Mouse (Mus musculus) midbrain, embryonic 14.5 days (tissue): Measurements from ENCODE around the gene Nono. TPM values are rescaled to one million over a fixed set of nuclear protein-coding genes. Genes with fewer than 3 reads are reported as not detected.

Experiments
- ATAC-seq: fragments of 200-750 bp; cut with Nextera tagmentation; 2 replicates; pipeline ENCODE4 v1.8.0; 2017; ENCODE audit warnings: moderate number of reproducible peaks, moderate library complexity; ENCODE audit not compliant: low FRiP score, low TSS enrichment
- DNase-seq: peaks from one replicate; pipeline ENCODE4 v3.0.0-alpha.2; 2015
- H3K27ac ChIP-seq: fragments of 300-500 bp; sonication (generic); replicated peaks from 2 replicates; pipeline ENCODE4 v1.5.1; 2014; ENCODE audit warnings: mild to moderate bottlenecking, low read depth, low read length, moderate library complexity
- H3K27me3 ChIP-seq: fragments of 300-500 bp; sonication (generic); 2 replicates; pipeline ENCODE4 v1.6.1; 2014; ENCODE audit warnings: low read length, control low read depth, mixed read lengths; ENCODE audit not compliant: control insufficient read depth, insufficient read depth
- H3K36me3 ChIP-seq: fragments of 300-500 bp; sonication (generic); 2 replicates; pipeline ENCODE4 v1.6.1; 2014; ENCODE audit warnings: low read length, control low read depth; ENCODE audit not compliant: control insufficient read depth, insufficient read depth
- H3K4me1 ChIP-seq: fragments of 300-500 bp; sonication (generic); 2 replicates; pipeline ENCODE4 v1.6.1; 2014; ENCODE audit warnings: mild to moderate bottlenecking, antibody characterized with exemption, low read length, control low read depth; ENCODE audit not compliant: control insufficient read depth, insufficient read depth
- H3K4me2 ChIP-seq: fragments of 300-500 bp; sonication (generic); 2 replicates; pipeline ENCODE4 v1.6.1; 2014; ENCODE audit warnings: mild to moderate bottlenecking, low read length, moderate library complexity
- H3K4me3 ChIP-seq: fragments of 300-500 bp; sonication (generic); replicated peaks from 2 replicates; pipeline ENCODE4 v1.5.1; 2014; ENCODE audit warnings: low read depth, low read length
- H3K9ac ChIP-seq: fragments of 300-500 bp; sonication (generic); replicated peaks from 2 replicates; pipeline ENCODE4 v1.6.1; 2014; ENCODE audit warnings: mild to moderate bottlenecking, low read length, moderate library complexity
- H3K9me3 ChIP-seq: fragments of 300-500 bp; sonication (generic); 2 replicates; pipeline ENCODE4 v1.6.1; 2016; ENCODE audit warnings: low read length, control low read depth, mixed read lengths; ENCODE audit not compliant: control insufficient read depth
- WGBS: fragments of 180-500 bp; shearing (Covaris S2); extraction: QIAGEN DNeasy Blood & Tissue Kit; methylation state at CpG from one replicate; pipeline ENCODE4 v1.1.7; 2014; 5-methylcytosine and 5-hydroxymethylcytosine counted together
- polyA plus RNA-seq: library from polyadenylated mRNA; unstranded; fragments of >200 nt; fragmentation: Nextera tagmentation; extraction: Ambion mirVana; gene quantifications from 2 replicates; pipeline ENCODE4 v1.2.1, GENCODE M21; 2014

Gene Nono
- polyA plus RNA-seq, 1 experiment from 2014 or later: 351 TPM

- Histone ChIP-seq H3K4me2 (peak overlapping the region; percentile 68), H3K27ac (peak overlapping the region; percentile 86), H3K4me3 (peak overlapping the region; percentile 52), H3K36me3 (0 out of 2 replicates have a peak, but pooled peaks cover 10% of the 10 kb centered on the region), H3K9me3 (no peaks in the 10 kb centered on the region), H3K4me1 (peaks cover 8% of the 10 kb centered on the region), H3K9ac (peak overlapping the region; percentile 67), H3K27me3 (no peaks in the 10 kb centered on the region)
- peak; percentile 64 for DNase-seq
- peak; percentile 35 for ATAC-seq
- WGBS: 29% methylated on average over 35 of the region's 36 CpGs
Observed at GRCm38 (mm10) chrX:101418946-101419724, 10.0 kb upstream of the Nono start.

GRCm38 (mm10) chrX:101419725-101420699 lies 9.1 kb upstream of the Nono start:
- Histone ChIP-seq H3K36me3 (0 out of 2 replicates have a peak, but pooled peaks cover 6% of the 10 kb centered on the region), H3K4me3 (peak overlapping the region; percentile 52), H3K27ac (peak overlapping the region; percentile 86), H3K9me3 (no peaks in the 10 kb centered on the region), H3K4me2 (peak overlapping the region; percentile 68), H3K27me3 (no peaks in the 10 kb centered on the region), H3K4me1 (peaks cover 8% of the 10 kb centered on the region), H3K9ac (peak overlapping the region; percentile 67)
- 22% methylated on average over 49 of the region's 54 CpGs for WGBS
- ATAC-seq: peak; percentile 95
- peak; percentile 92 for DNase-seq

GRCm38 (mm10) chrX:101420700-101421095 lies 8.4 kb upstream of the Nono start, which contains the start of gene Zmym3:
Zmym3 (minus strand) TSS chrX:101420849.
- Histone ChIP-seq H3K27me3 (no peaks in the 10 kb centered on the region), H3K4me2 (peak within 1 kb of the TSS; percentile 57), H3K27ac (peak within 1 kb of the TSS; percentile 86), H3K4me1 (peaks cover 8% of the 10 kb centered on the region), H3K9ac (peak within 1 kb of the TSS; percentile 50; the same call in 1 of the 2 replicates), H3K9me3 (no peaks in the 10 kb centered on the region), H3K36me3 (no peaks in the 10 kb centered on the region), H3K4me3 (peak within 1 kb of the TSS; percentile 52)
- no peak for ATAC-seq
- WGBS: 28% methylated on average over 4 of the region's 4 CpGs
- peak; percentile 7 for DNase-seq

- WGBS: 87% methylated on average over 2 of the region's 2 CpGs
- Histone ChIP-seq H3K4me2 (no peak overlapping the region), H3K36me3 (no peaks in the 10 kb centered on the region), H3K4me3 (no peak overlapping the region), H3K4me1 (peaks cover 2% of the 10 kb centered on the region; the same call in 1 of the 2 replicates), H3K27ac (no peak overlapping the region), H3K27me3 (no peaks in the 10 kb centered on the region), H3K9me3 (no peaks in the 10 kb centered on the region), H3K9ac (no peak overlapping the region)
- ATAC-seq: no peak
- DNase-seq: no peak
Observed at GRCm38 (mm10) chrX:101423462-101423861, 5.7 kb upstream of the Nono start.

- H3K36me3 ChIP-seq: no peaks in the 10 kb centered on the region
- no peak overlapping the region for H3K4me2 ChIP-seq
- H3K4me3 ChIP-seq: no peak overlapping the region
- H3K9me3 ChIP-seq: no peaks in the 10 kb centered on the region
- peaks cover 4% of the 10 kb centered on the region; the same call in 1 of the 2 replicates for H3K4me1 ChIP-seq
- peak; percentile 14 for DNase-seq
- WGBS: 0% methylated on average over 1 of the region's 1 CpGs
- no peak overlapping the region for H3K27ac ChIP-seq
- no peaks in the 10 kb centered on the region for H3K27me3 ChIP-seq
- no peak overlapping the region for H3K9ac ChIP-seq
- no peak for ATAC-seq
Observed at GRCm38 (mm10) chrX:101427774-101428173, 1.3 kb upstream of the Nono start.

- no peaks in the 10 kb centered on the region for H3K9me3 ChIP-seq
- peak; percentile 52 for DNase-seq
- peak overlapping the region; percentile 52 for H3K4me2 ChIP-seq
- 31% methylated on average over 7 of the region's 7 CpGs for WGBS
- no peak overlapping the region for H3K9ac ChIP-seq
- peak overlapping the region; percentile 90 for H3K27ac ChIP-seq
- peaks cover 4% of the 10 kb centered on the region; the same call in 1 of the 2 replicates for H3K4me1 ChIP-seq
- H3K4me3 ChIP-seq: peak overlapping the region; percentile 27
- no peaks in the 10 kb centered on the region for H3K27me3 ChIP-seq
- no peaks in the 10 kb centered on the region for H3K36me3 ChIP-seq
- ATAC-seq: 0 out of 2 replicates have a peak, but pooled peaks have one; percentile 2
Observed at GRCm38 (mm10) chrX:101428785-101429141, 355 bp upstream of the Nono start.

GRCm38 (mm10) chrX:101429976-101430375 lies 858 bp downstream of the Nono start:
- 21% methylated on average over 14 of the region's 14 CpGs for WGBS
- DNase-seq (peak; percentile 42), ATAC-seq (peak; percentile 41)
- H3K9ac ChIP-seq: peak overlapping the region; percentile 77
- peak overlapping the region; percentile 60 for H3K4me3 ChIP-seq
- H3K4me1 ChIP-seq: peaks cover 4% of the 10 kb centered on the region; the same call in 1 of the 2 replicates
- H3K36me3 ChIP-seq: no peaks in the 10 kb centered on the region
- H3K27ac ChIP-seq: peak overlapping the region; percentile 94
- H3K27me3 ChIP-seq: no peaks in the 10 kb centered on the region
- H3K4me2 ChIP-seq: peak overlapping the region; percentile 58
- no peaks in the 10 kb centered on the region for H3K9me3 ChIP-seq

- DNase-seq (no peak), ATAC-seq (no peak)
- Histone ChIP-seq H3K4me2 (no peak within 1 kb of the TSS), H3K9ac (no peak within 1 kb of the TSS), H3K4me1 (no peaks in the 10 kb centered on the region), H3K9me3 (no peaks in the 10 kb centered on the region), H3K27me3 (no peaks in the 10 kb centered on the region), H3K27ac (no peak within 1 kb of the TSS), H3K36me3 (peaks cover 68% of the 10 kb centered on the region), H3K4me3 (no peak within 1 kb of the TSS)
- WGBS: 75% methylated on average over 4 of the region's 4 CpGs
Observed at GRCm38 (mm10) chrX:101448886-101449475, 19.9 kb downstream of the Nono start, which contains the start of gene Itgb1bp2. Itgb1bp2 (plus strand) TSS chrX:101449088.
